Mouse (Mus musculus) liver, adult 2 months (tissue): ENCODE data around the gene Zfp871.

Experiments used
- CTCF ChIP-seq: fragments of 200-500 bp; IDR thresholded peaks from 2 replicates; pipeline ENCODE4 v1.5.1; 2011; ENCODE audit warnings: low read depth, low read length, control low read depth
- POLR2A ChIP-seq: fragments of 200-500 bp; IDR thresholded peaks from 2 replicates; pipeline ENCODE4 v1.6.1; 2011; ENCODE audit warnings: low read length, control low read depth; ENCODE audit not compliant: insufficient read depth; ENCODE audit errors: extremely low read depth

DNA sequence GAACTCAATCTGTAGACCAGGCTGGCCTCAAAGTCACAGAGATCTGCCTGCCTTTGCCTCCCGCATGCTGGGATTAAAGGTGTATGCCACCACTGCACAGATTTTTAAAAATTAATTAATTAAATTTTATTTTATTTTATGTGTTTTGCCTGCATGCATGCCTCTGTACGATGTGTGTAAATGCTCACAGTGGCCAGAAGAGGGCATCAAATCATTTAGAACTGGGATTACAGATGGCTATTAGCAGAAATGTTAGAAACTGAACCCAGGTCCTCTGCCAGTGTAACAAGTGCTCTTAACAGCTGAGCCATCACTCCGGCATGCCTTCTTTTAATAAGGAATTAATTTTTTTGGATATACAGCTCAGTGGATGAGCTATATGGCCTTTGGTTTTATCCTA is 59.1 kb downstream of the Zfp871 start:
- TF ChIP-seq POLR2A, result no peak
- TF ChIP-seq CTCF, result 0 out of 2 replicates have a peak, but pooled peaks have one; percentile 29
